Mouse (Mus musculus) hindbrain, embryonic 13.5 days (tissue): ENCODE data around the gene Cacnb4. TPM values are rescaled to one million over a fixed set of nuclear protein-coding genes. Genes with fewer than 3 reads are reported as not detected.

Experiments used
- ATAC-seq: fragments of 200-750 bp; cut with Nextera tagmentation; 2 replicates; pipeline ENCODE4 v1.8.0; 2017; ENCODE audit warnings: moderate TSS enrichment; ENCODE audit not compliant: low FRiP score
- H3K27ac ChIP-seq: fragments of 300-500 bp; sonication (generic); 2 replicates; pipeline ENCODE4 v1.5.1; 2015; ENCODE audit warnings: inconsistent platforms, mild to moderate bottlenecking, moderate library complexity
- H3K27me3 ChIP-seq: fragments of 300-500 bp; sonication (generic); 2 replicates; pipeline ENCODE4 v1.6.1; 2015; ENCODE audit warnings: mild to moderate bottlenecking, inconsistent platforms
- H3K36me3 ChIP-seq: fragments of 300-500 bp; sonication (generic); 2 replicates; pipeline ENCODE4 v1.6.1; 2015; ENCODE audit warnings: mild to moderate bottlenecking, inconsistent platforms
- H3K4me1 ChIP-seq: fragments of 300-500 bp; sonication (generic); replicated peaks from 2 replicates; pipeline ENCODE4 v1.6.1; 2015; ENCODE audit warnings: inconsistent platforms
- H3K4me2 ChIP-seq: fragments of 300-500 bp; sonication (generic); 2 replicates; pipeline ENCODE4 v1.6.1; 2015; ENCODE audit warnings: inconsistent platforms, mild to moderate bottlenecking, moderate library complexity
- H3K4me3 ChIP-seq: fragments of 300-500 bp; sonication (generic); 2 replicates; pipeline ENCODE4 v1.5.1; 2015; ENCODE audit warnings: mild to moderate bottlenecking, inconsistent platforms
- H3K9ac ChIP-seq: fragments of 300-500 bp; sonication (generic); 2 replicates; pipeline ENCODE4 v1.6.1; 2015; ENCODE audit warnings: mild to moderate bottlenecking, inconsistent platforms
- H3K9me3 ChIP-seq: fragments of 300-500 bp; sonication (generic); 2 replicates; pipeline ENCODE4 v1.6.1; 2016; ENCODE audit warnings: inconsistent platforms
- WGBS: fragments of 180-500 bp; shearing (Covaris S2); methylation state at CpG from one replicate; pipeline ENCODE4 v1.1.7; 2015; 5-methylcytosine and 5-hydroxymethylcytosine counted together
- polyA plus RNA-seq: library from polyadenylated mRNA; unstranded; fragments of >200 nt; fragmentation: Nextera tagmentation; extraction: Ambion mirVana; gene quantifications from 2 replicates; pipeline ENCODE4 v1.2.1, GENCODE M21; 2015

Cacnb4 gene
- polyA plus RNA-seq, 1 experiment from 2014 or later: 13.3 TPM

- Histone ChIP-seq H3K9me3 (no peaks in the 10 kb centered on the region), H3K27me3 (no peaks in the 10 kb centered on the region), H3K36me3 (peaks cover 44% of the 10 kb centered on the region), H3K4me2 (no peak overlapping the region), H3K4me3 (no peak overlapping the region), H3K9ac (no peak overlapping the region), H3K27ac (no peak overlapping the region), H3K4me1 (no peaks in the 10 kb centered on the region)
- 57% methylated on average over 4 of the region's 4 CpGs for WGBS
- no peak for ATAC-seq
Observed at GRCm38 (mm10) chr2:52471545-52472291, 204.9 kb downstream of the Cacnb4 start.

- H3K4me3 ChIP-seq: no peak overlapping the region
- H3K27me3 ChIP-seq: no peaks in the 10 kb centered on the region
- ATAC-seq: no peak
- H3K9ac ChIP-seq: no peak overlapping the region
- H3K36me3 ChIP-seq: peaks cover 39% of the 10 kb centered on the region
- WGBS: 87% methylated on average over 4 of the region's 4 CpGs
- no peaks in the 10 kb centered on the region for H3K4me1 ChIP-seq
- no peaks in the 10 kb centered on the region for H3K9me3 ChIP-seq
- no peak overlapping the region for H3K4me2 ChIP-seq
- H3K27ac ChIP-seq: no peak overlapping the region
Observed at GRCm38 (mm10) chr2:52470044-52470560, 206.5 kb downstream of the Cacnb4 start.

- no peak overlapping the region for H3K4me2 ChIP-seq
- 86% methylated on average over 6 of the region's 6 CpGs for WGBS
- peaks cover 22% of the 10 kb centered on the region for H3K36me3 ChIP-seq
- no peak overlapping the region for H3K9ac ChIP-seq
- no peaks in the 10 kb centered on the region for H3K9me3 ChIP-seq
- H3K27me3 ChIP-seq: no peaks in the 10 kb centered on the region
- no peak overlapping the region for H3K27ac ChIP-seq
- no peaks in the 10 kb centered on the region for H3K4me1 ChIP-seq
- ATAC-seq: no peak
- no peak overlapping the region for H3K4me3 ChIP-seq
Observed at GRCm38 (mm10) chr2:52467629-52468028, 209.0 kb downstream of the Cacnb4 start.

GRCm38 (mm10) chr2:52461206-52461967 is 215.2 kb downstream of the Cacnb4 start:
- 93% methylated on average over 12 of the region's 12 CpGs for WGBS
- Histone ChIP-seq H3K27ac (no peak overlapping the region), H3K4me2 (no peak overlapping the region), H3K36me3 (peaks cover 16% of the 10 kb centered on the region), H3K9me3 (no peaks in the 10 kb centered on the region), H3K9ac (no peak overlapping the region), H3K4me3 (no peak overlapping the region), H3K4me1 (no peaks in the 10 kb centered on the region), H3K27me3 (no peaks in the 10 kb centered on the region)
- no peak for ATAC-seq

- WGBS: 76% methylated on average over 7 of the region's 7 CpGs
- no peaks in the 10 kb centered on the region for H3K9me3 ChIP-seq
- H3K36me3 ChIP-seq: peaks cover 19% of the 10 kb centered on the region
- no peak overlapping the region for H3K4me3 ChIP-seq
- H3K27ac ChIP-seq: no peak overlapping the region
- no peaks in the 10 kb centered on the region for H3K4me1 ChIP-seq
- no peaks in the 10 kb centered on the region for H3K27me3 ChIP-seq
- no peak overlapping the region for H3K4me2 ChIP-seq
- H3K9ac ChIP-seq: no peak overlapping the region
- ATAC-seq: no peak
Observed at GRCm38 (mm10) chr2:52455606-52456479, 220.8 kb downstream of the Cacnb4 start.

- no peak for ATAC-seq
- 92% methylated on average over 8 of the region's 8 CpGs for WGBS
Observed at GRCm38 (mm10) chr2:52449818-52450217, 226.8 kb downstream of the Cacnb4 start.

GRCm38 (mm10) chr2:52448916-52449315 is 227.7 kb downstream of the Cacnb4 start:
- H3K27ac ChIP-seq: no peak overlapping the region
- peaks cover 28% of the 10 kb centered on the region for H3K36me3 ChIP-seq
- no peak for ATAC-seq
- WGBS: 74% methylated on average over 1 of the region's 1 CpGs
- no peak overlapping the region for H3K4me2 ChIP-seq
- H3K27me3 ChIP-seq: no peaks in the 10 kb centered on the region
- H3K4me3 ChIP-seq: no peak overlapping the region
- H3K4me1 ChIP-seq: no peaks in the 10 kb centered on the region
- H3K9ac ChIP-seq: no peak overlapping the region
- no peaks in the 10 kb centered on the region for H3K9me3 ChIP-seq

More at GRCm38 (mm10) chr2:52449818-52450217, 226.8 kb downstream of the Cacnb4 start:
- no peak overlapping the region for H3K27ac ChIP-seq
- H3K9ac ChIP-seq: no peak overlapping the region
- no peaks in the 10 kb centered on the region for H3K9me3 ChIP-seq
- H3K4me3 ChIP-seq: no peak overlapping the region
- H3K36me3 ChIP-seq: peaks cover 36% of the 10 kb centered on the region
- no peak overlapping the region for H3K4me2 ChIP-seq
- H3K4me1 ChIP-seq: no peaks in the 10 kb centered on the region
- no peaks in the 10 kb centered on the region for H3K27me3 ChIP-seq

GRCm38 (mm10) chr2:52446648-52447047 is 230.0 kb downstream of the Cacnb4 start:
- H3K36me3 ChIP-seq: peaks cover 26% of the 10 kb centered on the region
- WGBS: 74% methylated on average over 5 of the region's 5 CpGs
- H3K9ac ChIP-seq: no peak overlapping the region
- H3K27me3 ChIP-seq: no peaks in the 10 kb centered on the region
- ATAC-seq: no peak
- H3K4me1 ChIP-seq: no peaks in the 10 kb centered on the region
- H3K4me2 ChIP-seq: no peak overlapping the region
- no peak overlapping the region for H3K4me3 ChIP-seq
- no peak overlapping the region for H3K27ac ChIP-seq
- H3K9me3 ChIP-seq: no peaks in the 10 kb centered on the region

- Histone ChIP-seq H3K4me3 (no peak overlapping the region), H3K27ac (no peak overlapping the region), H3K4me2 (no peak overlapping the region), H3K4me1 (no peaks in the 10 kb centered on the region), H3K9ac (no peak overlapping the region), H3K9me3 (no peaks in the 10 kb centered on the region), H3K36me3 (peaks cover 3% of the 10 kb centered on the region; the same call in 1 of the 2 replicates), H3K27me3 (no peaks in the 10 kb centered on the region)
- WGBS: 39% methylated on average over 5 of the region's 5 CpGs
- ATAC-seq: no peak
Observed at GRCm38 (mm10) chr2:52442125-52442524, 234.5 kb downstream of the Cacnb4 start.

GRCm38 (mm10) chr2:52440420-52441015 is 236.1 kb downstream of the Cacnb4 start:
- Histone ChIP-seq H3K27me3 (no peaks in the 10 kb centered on the region), H3K4me1 (no peaks in the 10 kb centered on the region), H3K4me3 (no peak overlapping the region), H3K27ac (no peak overlapping the region), H3K9me3 (no peaks in the 10 kb centered on the region), H3K4me2 (no peak overlapping the region), H3K9ac (no peak overlapping the region), H3K36me3 (no peaks in the 10 kb centered on the region; the same call in 1 of the 2 replicates)
- WGBS: 83% methylated on average over 4 of the region's 4 CpGs
- no peak for ATAC-seq

GRCm38 (mm10) chr2:52438437-52438836 is 238.2 kb downstream of the Cacnb4 start:
- H3K9ac ChIP-seq: no peak overlapping the region
- no peaks in the 10 kb centered on the region for H3K4me1 ChIP-seq
- H3K27ac ChIP-seq: no peak overlapping the region
- no peak for ATAC-seq
- H3K4me2 ChIP-seq: no peak overlapping the region
- H3K36me3 ChIP-seq: peaks cover 4% of the 10 kb centered on the region; the same call in 1 of the 2 replicates
- no peaks in the 10 kb centered on the region for H3K27me3 ChIP-seq
- H3K4me3 ChIP-seq: no peak overlapping the region
- WGBS: 93% methylated on average over 4 of the region's 4 CpGs
- no peaks in the 10 kb centered on the region for H3K9me3 ChIP-seq
